Mouse (Mus musculus) kidney, adult 2 months (tissue): ENCODE measurements around the gene Slc47a2.

Experiments
- CTCF ChIP-seq: fragments of 200-500 bp; conservative IDR thresholded peaks from 2 replicates; pipeline ENCODE4 v1.5.1; 2011; ENCODE audit warnings: low read depth, mild to moderate bottlenecking, control low read depth, low read length, moderate library complexity, mixed read lengths; ENCODE audit not compliant: insufficient read depth, insufficient read length
- POLR2A ChIP-seq: fragments of 200-500 bp; IDR thresholded peaks from one replicate; pipeline ENCODE4 v1.6.1; 2011; ENCODE audit warnings: low read depth, low read length, control low read depth

DNA sequence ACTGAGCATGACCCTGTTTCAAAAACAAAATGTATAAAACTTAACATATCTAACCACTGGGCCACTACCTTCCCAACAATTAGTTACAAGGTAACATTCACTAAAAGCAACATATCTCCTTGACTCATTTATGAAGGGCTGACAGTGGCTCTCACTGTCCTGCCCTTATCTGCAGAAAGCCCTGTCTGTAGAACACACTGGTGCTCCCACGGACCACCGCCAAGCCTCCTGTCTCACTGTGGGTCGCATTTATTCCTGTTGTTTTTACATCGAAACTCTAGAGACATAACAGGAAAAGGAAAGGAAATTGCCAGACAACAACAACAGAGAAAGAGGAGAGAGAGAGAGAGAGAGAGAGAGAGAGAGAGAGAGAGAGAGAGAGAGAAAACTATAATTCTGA, 1.4 kb downstream of the Slc47a2 start:
- no peak for TF ChIP-seq POLR2A
- no peak for TF ChIP-seq CTCF
